Mouse (Mus musculus): ENCODE results near the gene Siah3.

Gene Siah3

GRCm38 (mm10) chr14:75455743-75456421 lies at the start of gene Siah3:
Gene Siah3 (plus strand): TSS chr14:75455982.
- WGBS: 6% methylated on average over 18 of the region's 18 CpGs

GRCm38 (mm10) chr14:75409772-75410171 lies 46.0 kb upstream of the Siah3 start:
- WGBS: 51% methylated on average over 3 of the region's 3 CpGs

GRCm38 (mm10) chr14:75410392-75410791 lies 45.4 kb upstream of the Siah3 start:
- WGBS: 81% methylated on average over 4 of the region's 4 CpGs

GRCm38 (mm10) chr14:75418721-75419120 lies 37.1 kb upstream of the Siah3 start:
- 87% methylated on average over 3 of the region's 3 CpGs for WGBS

GRCm38 (mm10) chr14:75419876-75420275 lies 35.9 kb upstream of the Siah3 start:
- 83% methylated on average over 7 of the region's 7 CpGs for WGBS

GRCm38 (mm10) chr14:75420811-75421210 lies 35.0 kb upstream of the Siah3 start:
- 65% methylated on average over 6 of the region's 6 CpGs for WGBS

GRCm38 (mm10) chr14:75431173-75431786 lies 24.5 kb upstream of the Siah3 start:
- 82% methylated on average over 7 of the region's 8 CpGs for WGBS

- 38% methylated on average over 10 of the region's 10 CpGs for WGBS
These were observed 22.9 kb upstream of the Siah3 start for GRCm38 (mm10) chr14:75432850-75433249.

GRCm38 (mm10) chr14:75434576-75434975 lies 21.2 kb upstream of the Siah3 start:
- 82% methylated on average over 10 of the region's 10 CpGs for WGBS

- WGBS: 52% methylated on average over 11 of the region's 11 CpGs
These were observed 11.2 kb upstream of the Siah3 start for GRCm38 (mm10) chr14:75444486-75445105.

- WGBS: 2% methylated on average over 15 of the region's 15 CpGs
These were observed 10.4 kb upstream of the Siah3 start for GRCm38 (mm10) chr14:75445281-75445947.

- 29% methylated on average over 6 of the region's 6 CpGs for WGBS
These were observed 9.9 kb upstream of the Siah3 start for GRCm38 (mm10) chr14:75445948-75446281.

- WGBS: 97% methylated on average over 4 of the region's 4 CpGs
These were observed 1.9 kb upstream of the Siah3 start for GRCm38 (mm10) chr14:75453906-75454305.

GRCm38 (mm10) chr14:75454716-75455115 lies 1.1 kb upstream of the Siah3 start:
- WGBS: 18% methylated on average over 4 of the region's 4 CpGs

GRCm38 (mm10) chr14:75455361-75455742 lies 430 bp upstream of the Siah3 start:
- WGBS: 14% methylated on average over 3 of the region's 3 CpGs

GRCm38 (mm10) chr14:75456489-75457220 lies 873 bp downstream of the Siah3 start:
- under 1% methylated on average over 13 of the region's 13 CpGs for WGBS

GRCm38 (mm10) chr14:75457221-75457600 lies 1.4 kb downstream of the Siah3 start:
- 10% methylated on average over 8 of the region's 8 CpGs for WGBS

- 69% methylated on average over 10 of the region's 10 CpGs for WGBS
These were observed 3.6 kb downstream of the Siah3 start for GRCm38 (mm10) chr14:75459431-75459830.

GRCm38 (mm10) chr14:75459991-75460390 lies 4.2 kb downstream of the Siah3 start:
- 15% methylated on average over 3 of the region's 3 CpGs for WGBS

- WGBS: 21% methylated on average over 3 of the region's 3 CpGs
These were observed 4.7 kb downstream of the Siah3 start for GRCm38 (mm10) chr14:75460436-75460835.

GRCm38 (mm10) chr14:75461770-75462169 lies 6.0 kb downstream of the Siah3 start:
- 88% methylated on average over 4 of the region's 4 CpGs for WGBS

GRCm38 (mm10) chr14:75463171-75463570 lies 7.4 kb downstream of the Siah3 start:
- 80% methylated on average over 4 of the region's 4 CpGs for WGBS

Data from cerebral cortex, adult 2 months (tissue).